Mouse (Mus musculus) myocyte (in vitro differentiated cells): Measurements from ENCODE around the gene Ccdc27. TPM values are rescaled to one million over a fixed set of nuclear protein-coding genes. Genes with fewer than 3 reads are reported as not detected.

Experiments
- H3K27me3 ChIP-seq: one replicate; pipeline ENCODE4 v1.6.1; 2011; ENCODE audit not compliant: control insufficient read depth, insufficient read depth, insufficient read length
- H3K36me3 ChIP-seq: one replicate; pipeline ENCODE4 v1.6.1; 2011; ENCODE audit not compliant: control insufficient read depth, insufficient read depth
- H3K4me2 ChIP-seq: one replicate; pipeline ENCODE4 v1.6.1; 2011; ENCODE audit warnings: low read depth, control low read depth
- H3K4me3 ChIP-seq: one replicate; pipeline ENCODE4 v1.5.1; 2011; ENCODE audit warnings: mild to moderate bottlenecking, control low read depth, moderate library complexity
- H3K79me2 ChIP-seq: one replicate; pipeline ENCODE4 v1.6.1; 2011; ENCODE audit not compliant: control insufficient read depth, insufficient read depth
- H3ac ChIP-seq: one replicate; pipeline ENCODE4 v1.6.1; 2011; ENCODE audit not compliant: control insufficient read depth, insufficient read length
- CEBPB ChIP-seq: IDR thresholded peaks from 2 replicates; pipeline ENCODE4 v1.6.1; 2011; ENCODE audit warnings: mild to moderate bottlenecking, moderate library complexity; ENCODE audit not compliant: poor library complexity, insufficient read depth, severe bottlenecking
- E2F4 ChIP-seq: IDR thresholded peaks from one replicate; pipeline ENCODE4 v1.6.1; 2011; ENCODE audit warnings: mild to moderate bottlenecking, control low read depth, moderate library complexity; ENCODE audit not compliant: insufficient read depth
- MAX ChIP-seq: IDR thresholded peaks from one replicate; pipeline ENCODE4 v1.6.1; 2011; ENCODE audit warnings: low read depth, mild to moderate bottlenecking, control low read depth
- MYOD1 ChIP-seq, 3 experiments: IDR thresholded peaks; one replicate each; pipeline ENCODE4 v1.6.1; 2011; ENCODE audit warnings: control low read depth in 2 of 3, low read depth in 2 of 3, mild to moderate bottlenecking in 2 of 3, moderate library complexity in 1 of 3; ENCODE audit not compliant: insufficient read length in 2 of 3, control insufficient read depth in 1 of 3
- MYOG ChIP-seq, 3 experiments: IDR thresholded peaks; one replicate each; pipeline ENCODE4 v1.6.1; 2011; ENCODE audit warnings: control low read depth in 2 of 3, low read depth in 2 of 3, mild to moderate bottlenecking in 2 of 3; ENCODE audit not compliant: insufficient read length in 2 of 3, control insufficient read depth in 1 of 3, insufficient read depth in 1 of 3
- POLR2A ChIP-seq: IDR thresholded peaks from one replicate; pipeline ENCODE4 v1.6.1; 2011; ENCODE audit warnings: low read depth, mild to moderate bottlenecking, control low read depth, moderate library complexity; ENCODE audit not compliant: insufficient read length
- POLR2AphosphoS2 ChIP-seq: IDR thresholded peaks from one replicate; pipeline ENCODE4 v1.6.1; 2011; ENCODE audit warnings: low read depth, control low read depth; ENCODE audit not compliant: insufficient read length
- REST ChIP-seq: IDR thresholded peaks from one replicate; pipeline ENCODE4 v1.6.1; 2011; ENCODE audit warnings: mild to moderate bottlenecking, control low read depth, moderate library complexity; ENCODE audit not compliant: insufficient read depth, insufficient read length
- SRF ChIP-seq: IDR thresholded peaks from one replicate; pipeline ENCODE4 v1.6.1; 2011; ENCODE audit warnings: low read depth; ENCODE audit not compliant: control insufficient read depth, insufficient read length
- TCF12 ChIP-seq: IDR thresholded peaks from one replicate; pipeline ENCODE4 v1.6.1; 2011; ENCODE audit warnings: mild to moderate bottlenecking, control low read depth; ENCODE audit not compliant: poor library complexity, insufficient read depth, severe bottlenecking
- TCF3 ChIP-seq: IDR thresholded peaks from one replicate; pipeline ENCODE4 v1.6.1; 2011; ENCODE audit warnings: low read depth, control low read depth; ENCODE audit not compliant: insufficient read length
- USF1 ChIP-seq: IDR thresholded peaks from one replicate; pipeline ENCODE4 v1.6.1; 2011; ENCODE audit warnings: low read depth, mild to moderate bottlenecking, control low read depth, moderate library complexity
- polyA plus RNA-seq: library from polyadenylated mRNA; unstranded; fragments of >200 nt; fragmentation: generic; extraction: Trizol; gene quantifications from one replicate; pipeline ENCODE4 v1.2.1, GENCODE M21; 2012; ENCODE audit warnings: missing spikeins

Gene Ccdc27
- polyA plus RNA-seq, 1 experiment: not detected

DNA sequence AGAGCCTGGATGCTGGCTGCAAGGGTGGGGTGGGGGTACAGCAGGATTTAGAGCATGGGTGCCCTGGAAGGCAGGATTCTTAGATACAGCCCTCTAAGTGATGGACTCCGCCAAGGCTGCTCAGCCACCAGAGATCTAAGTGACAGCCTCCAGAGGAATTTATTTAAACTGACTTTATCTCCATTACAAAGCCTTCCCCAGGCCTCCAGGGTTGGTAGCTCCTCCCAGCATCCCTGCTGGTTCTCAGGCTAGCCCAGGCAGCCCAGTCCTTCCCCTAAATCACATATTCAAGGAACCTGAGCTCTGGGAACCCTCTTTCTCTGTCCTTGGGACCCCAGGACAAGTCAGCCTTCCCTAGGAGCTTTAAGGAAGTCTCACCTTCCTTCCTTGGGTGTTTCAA is 39.5 kb upstream of the Ccdc27 start:
- TF ChIP-seq TCF12 (no peak), SRF (no peak), E2F4 (no peak), MYOD1 (IDR thresholded peaks at IDR 0.05; ENCODE audit: control insufficient read depth in 1 of 3, insufficient read length in 2 of 3, low read depth in 2 of 3) (no peak), USF1 (no peak), POLR2A (no peak)
- Histone ChIP-seq H3K79me2 (no peaks in the 10 kb centered on the region), H3K27me3 (peaks cover 13% of the 10 kb centered on the region), H3K36me3 (no peaks in the 10 kb centered on the region), H3K4me2 (no peak overlapping the region), H3ac (no peak overlapping the region), H3K4me3 (no peak overlapping the region)

DNA sequence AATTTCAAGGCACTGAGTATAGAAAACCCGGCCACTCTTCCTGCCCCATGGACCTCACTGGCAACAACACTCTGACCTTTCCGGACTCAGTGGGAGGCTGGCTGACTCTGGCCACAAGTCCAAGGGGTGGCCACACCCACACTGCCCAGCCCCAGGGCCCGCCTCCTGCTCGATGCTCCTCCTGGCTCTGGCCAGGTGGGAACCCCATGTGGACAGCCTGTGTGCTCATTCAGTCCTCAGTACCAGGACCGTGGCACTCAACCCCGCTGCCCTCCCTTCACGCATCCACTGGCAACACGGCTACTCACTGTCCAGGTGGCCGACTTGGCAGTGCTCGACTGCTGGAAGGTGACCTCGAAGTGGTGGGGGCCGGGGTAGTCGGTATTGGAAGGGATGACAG is 38.5 kb upstream of the Ccdc27 start:
- H3ac ChIP-seq: no peak overlapping the region
- peaks cover 13% of the 10 kb centered on the region for H3K27me3 ChIP-seq
- no peaks in the 10 kb centered on the region for H3K79me2 ChIP-seq
- no peak overlapping the region for H3K4me2 ChIP-seq
- H3K36me3 ChIP-seq: no peaks in the 10 kb centered on the region
- TF ChIP-seq E2F4: no peak
- H3K4me3 ChIP-seq: no peak overlapping the region

DNA sequence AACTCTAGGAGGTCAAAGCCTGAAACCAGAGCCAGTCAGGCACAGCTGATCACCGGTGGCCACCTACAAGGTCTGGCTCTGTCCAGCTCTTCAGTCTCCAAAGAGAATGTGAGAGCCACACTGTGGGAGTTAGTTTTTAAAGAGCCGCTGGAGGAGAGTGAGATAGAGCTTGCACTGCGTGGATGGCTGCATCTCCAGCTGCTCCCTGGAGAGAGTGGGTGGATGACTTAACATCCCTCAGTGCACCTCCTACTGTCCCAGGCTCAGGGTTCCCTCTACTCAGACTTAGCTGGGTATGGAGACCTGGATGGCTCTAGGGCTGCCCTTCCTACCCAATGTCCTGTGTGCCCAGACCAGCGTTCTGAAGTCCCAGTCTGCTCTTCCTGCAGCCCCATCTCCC is 37.7 kb upstream of the Ccdc27 start:
- H3ac ChIP-seq: no peak overlapping the region
- no peaks in the 10 kb centered on the region for H3K36me3 ChIP-seq
- H3K4me2 ChIP-seq: no peak overlapping the region
- no peaks in the 10 kb centered on the region for H3K79me2 ChIP-seq
- no peak for TF ChIP-seq CEBPB
- peaks cover 12% of the 10 kb centered on the region for H3K27me3 ChIP-seq
- no peak overlapping the region for H3K4me3 ChIP-seq

DNA sequence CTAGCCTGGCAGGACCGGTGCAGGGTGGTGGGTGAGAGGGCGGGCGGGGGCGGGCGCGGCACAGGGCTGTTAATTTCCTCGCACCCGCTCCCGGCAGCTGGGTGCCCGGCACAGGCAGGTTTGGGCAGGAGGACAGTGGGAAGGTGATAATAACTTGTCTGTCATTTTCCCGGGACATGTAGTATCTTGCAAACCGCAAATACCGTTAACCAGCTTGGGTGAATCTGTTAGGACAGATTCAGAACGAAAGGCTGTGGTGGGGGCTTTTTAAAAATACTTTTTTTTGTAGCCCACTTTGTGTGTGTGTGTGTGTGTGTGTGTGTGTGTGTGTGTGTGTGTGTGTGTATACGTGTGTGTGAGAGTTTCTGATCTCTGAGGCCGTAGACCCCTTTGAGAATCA is 29.5 kb upstream of the Ccdc27 start:
- H3K4me2 ChIP-seq: no peak overlapping the region
- H3K27me3 ChIP-seq: peaks cover 9% of the 10 kb centered on the region
- H3K36me3 ChIP-seq: no peaks in the 10 kb centered on the region
- TF ChIP-seq MAX (no peak), MYOG (IDR thresholded peaks at IDR 0.05; ENCODE audit: control insufficient read depth in 1 of 3, insufficient read depth in 1 of 3, insufficient read length in 2 of 3, low read depth in 2 of 3) (no peak), TCF3 (no peak), POLR2AphosphoS2 (no peak), SRF (no peak), REST (no peak), POLR2A (no peak), MYOD1 (IDR thresholded peaks at IDR 0.05; ENCODE audit: control insufficient read depth in 1 of 3, insufficient read length in 2 of 3, low read depth in 2 of 3) (no peak), TCF12 (no peak), USF1 (no peak), E2F4 (no peak), CEBPB (no peak)
- no peak overlapping the region for H3K4me3 ChIP-seq
- H3K79me2 ChIP-seq: no peaks in the 10 kb centered on the region
- no peak overlapping the region for H3ac ChIP-seq

DNA sequence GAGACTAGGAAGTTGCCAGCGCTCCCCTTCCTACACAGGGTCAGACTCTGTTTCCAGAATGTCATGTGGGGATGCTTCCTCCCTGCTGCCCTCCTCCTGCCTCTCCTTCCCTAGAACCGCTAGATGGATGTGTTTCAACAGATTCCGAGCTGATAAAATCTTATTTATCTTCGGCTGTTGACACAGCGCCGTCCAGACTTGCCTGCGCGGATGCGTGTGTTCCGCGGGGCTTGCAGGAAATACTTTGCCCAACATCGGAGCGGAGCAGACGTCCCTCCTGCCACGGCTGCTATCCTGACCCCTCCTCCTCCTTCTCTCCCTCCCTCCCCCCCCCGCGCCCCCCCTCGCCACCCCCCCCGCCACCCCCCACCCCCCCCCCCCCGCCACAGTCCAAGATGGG is 29.0 kb upstream of the Ccdc27 start:
- TF ChIP-seq MYOD1 (IDR thresholded peaks at IDR 0.05; ENCODE audit: control insufficient read depth in 1 of 3, insufficient read length in 2 of 3, low read depth in 2 of 3) (no peak), TCF3 (no peak), MYOG (IDR thresholded peaks at IDR 0.05; ENCODE audit: control insufficient read depth in 1 of 3, insufficient read depth in 1 of 3, insufficient read length in 2 of 3, low read depth in 2 of 3) (no peak), POLR2A (no peak), E2F4 (no peak), TCF12 (no peak), USF1 (no peak), MAX (no peak), SRF (no peak), REST (no peak), CEBPB (no peak), POLR2AphosphoS2 (no peak)
- no peaks in the 10 kb centered on the region for H3K36me3 ChIP-seq
- H3K27me3 ChIP-seq: peaks cover 9% of the 10 kb centered on the region
- no peak overlapping the region for H3K4me2 ChIP-seq
- no peak overlapping the region for H3ac ChIP-seq
- no peaks in the 10 kb centered on the region for H3K79me2 ChIP-seq
- H3K4me3 ChIP-seq: no peak overlapping the region

DNA sequence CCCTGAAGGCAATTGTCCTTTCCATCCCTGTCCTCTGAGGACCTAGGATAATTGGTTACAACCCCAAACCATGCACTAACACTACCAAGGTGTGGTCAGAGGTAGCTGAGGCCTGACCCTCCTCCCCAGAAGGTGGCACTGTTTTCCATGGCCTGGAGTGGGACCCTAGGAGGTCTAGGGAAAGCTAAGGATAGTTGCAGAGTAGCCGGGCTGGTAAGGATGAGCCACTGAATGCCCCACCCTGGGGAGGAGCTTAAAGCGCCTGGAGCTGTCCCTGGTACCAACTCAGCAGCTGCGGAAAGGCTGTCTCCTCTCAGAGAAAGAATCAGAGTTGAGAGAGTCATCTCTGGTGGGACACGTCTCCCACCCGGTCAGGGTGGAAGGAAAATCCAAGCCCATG is 28.4 kb upstream of the Ccdc27 start:
- TF ChIP-seq REST (peak; percentile 58), MYOG (IDR thresholded peaks at IDR 0.05; ENCODE audit: control insufficient read depth in 1 of 3, insufficient read depth in 1 of 3, insufficient read length in 2 of 3, low read depth in 2 of 3) (no peak)
- Histone ChIP-seq H3K27me3 (peaks cover 9% of the 10 kb centered on the region), H3K79me2 (no peaks in the 10 kb centered on the region), H3K36me3 (no peaks in the 10 kb centered on the region), H3K4me3 (no peak overlapping the region), H3K4me2 (no peak overlapping the region), H3ac (no peak overlapping the region)
